Mouse (Mus musculus) midbrain, postnatal 0 days (tissue): ENCODE data around the gene Nt5dc2. TPM values are rescaled to one million over a fixed set of nuclear protein-coding genes. Genes with fewer than 3 reads are reported as not detected.

Experiments
- ATAC-seq: fragments of 200-750 bp; cut with Nextera tagmentation; 2 replicates; pipeline ENCODE4 v1.8.0; 2017; ENCODE audit warnings: moderate number of reproducible peaks, mild to moderate bottlenecking, moderate TSS enrichment, moderate library complexity; ENCODE audit not compliant: low FRiP score
- DNase-seq: peaks from one replicate; pipeline ENCODE4 v3.0.0-alpha.2; 2015; ENCODE audit warnings: low spot score
- H3K27ac ChIP-seq: fragments of 300-500 bp; sonication (generic); 2 replicates; pipeline ENCODE4 v1.5.1; 2014; ENCODE audit warnings: low read depth, mild to moderate bottlenecking, low read length, mixed read lengths
- H3K27me3 ChIP-seq: fragments of 300-500 bp; sonication (generic); 2 replicates; pipeline ENCODE4 v1.6.1; 2014; ENCODE audit warnings: low read length, control low read depth, mixed read lengths; ENCODE audit not compliant: insufficient read depth
- H3K36me3 ChIP-seq: fragments of 300-500 bp; sonication (generic); 2 replicates; pipeline ENCODE4 v1.6.1; 2014; ENCODE audit warnings: low read length, control low read depth, mixed read lengths; ENCODE audit not compliant: insufficient read depth
- H3K4me1 ChIP-seq: fragments of 300-500 bp; sonication (generic); 2 replicates; pipeline ENCODE4 v1.6.1; 2014; ENCODE audit warnings: mild to moderate bottlenecking, control low read depth, antibody characterized with exemption, low read length, mixed read lengths; ENCODE audit not compliant: insufficient read depth
- H3K4me2 ChIP-seq: fragments of 300-500 bp; sonication (generic); 2 replicates; pipeline ENCODE4 v1.6.1; 2014; ENCODE audit warnings: low read depth, mild to moderate bottlenecking, low read length, mixed read lengths; ENCODE audit not compliant: poor library complexity, severe bottlenecking
- H3K4me3 ChIP-seq: fragments of 300-500 bp; sonication (generic); 2 replicates; pipeline ENCODE4 v1.5.1; 2014; ENCODE audit warnings: low read depth, mild to moderate bottlenecking, low read length, moderate library complexity
- H3K9ac ChIP-seq: fragments of 300-500 bp; sonication (generic); replicated peaks from 2 replicates; pipeline ENCODE4 v1.6.1; 2014; ENCODE audit warnings: mild to moderate bottlenecking, low read length, moderate library complexity, mixed read lengths; ENCODE audit not compliant: poor library complexity, severe bottlenecking
- H3K9me3 ChIP-seq: fragments of 300-500 bp; sonication (generic); 2 replicates; pipeline ENCODE4 v1.6.1; 2016; ENCODE audit warnings: low read length, control low read depth
- CTCF ChIP-seq: IDR thresholded peaks from 2 replicates; pipeline ENCODE4 v1.5.1; 2016; ENCODE audit warnings: antibody characterized with exemption, mild to moderate bottlenecking
- WGBS: fragments of 180-500 bp; shearing (Covaris S2); extraction: QIAGEN DNeasy Blood & Tissue Kit; methylation state at CpG from one replicate; pipeline ENCODE4 v1.1.7; 2014; 5-methylcytosine and 5-hydroxymethylcytosine counted together
- polyA plus RNA-seq: library from polyadenylated mRNA; unstranded; fragments of >200 nt; fragmentation: Nextera tagmentation; extraction: Ambion mirVana; gene quantifications from 2 replicates; pipeline ENCODE4 v1.2.1, GENCODE M21; 2015
- total RNA-seq: library from RNA; depleted of rRNA; stranded (reverse); fragments of >200 nt; gene quantifications from 2 replicates; pipeline ENCODE4 v1.2.3, GENCODE M21; 2014

The Nt5dc2 gene
- total and polyA plus RNA-seq, 2 experiments from 2014 or later, result 132 to 171 TPM

DNA sequence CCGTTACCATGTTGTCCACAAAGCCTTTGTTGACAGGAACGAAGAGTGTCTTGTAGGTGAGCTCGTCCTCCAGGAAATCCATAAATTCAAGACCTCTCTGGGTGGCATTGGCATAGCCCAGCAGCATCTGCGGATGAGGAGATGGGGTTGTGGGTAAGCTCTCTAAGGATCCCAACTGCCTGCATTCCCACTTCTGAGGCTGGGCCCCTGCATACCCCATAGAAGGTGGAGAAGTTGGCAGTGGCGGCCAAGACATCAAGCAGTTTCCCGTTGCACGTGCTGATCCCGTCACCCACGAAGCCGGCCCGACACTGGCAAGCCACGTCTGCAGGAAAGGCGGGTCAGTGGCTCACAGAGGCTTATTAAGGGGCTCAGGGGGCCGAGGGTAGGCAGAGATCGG lies 9.3 kb downstream of the Nt5dc2 start:
- H3K36me3 ChIP-seq, result peaks cover 14% of the 10 kb centered on the region
- no peaks in the 10 kb centered on the region for H3K9me3 ChIP-seq
- ATAC-seq (no peak), DNase-seq (no peak)
- no peak overlapping the region for H3K4me2 ChIP-seq
- no peak overlapping the region for H3K9ac ChIP-seq
- TF ChIP-seq CTCF, result no peak
- no peak overlapping the region for H3K27ac ChIP-seq
- 91% methylated on average over 15 of the region's 15 CpGs for WGBS
- no peaks in the 10 kb centered on the region for H3K27me3 ChIP-seq
- H3K4me3 ChIP-seq, result no peak overlapping the region
- no peaks in the 10 kb centered on the region for H3K4me1 ChIP-seq

DNA sequence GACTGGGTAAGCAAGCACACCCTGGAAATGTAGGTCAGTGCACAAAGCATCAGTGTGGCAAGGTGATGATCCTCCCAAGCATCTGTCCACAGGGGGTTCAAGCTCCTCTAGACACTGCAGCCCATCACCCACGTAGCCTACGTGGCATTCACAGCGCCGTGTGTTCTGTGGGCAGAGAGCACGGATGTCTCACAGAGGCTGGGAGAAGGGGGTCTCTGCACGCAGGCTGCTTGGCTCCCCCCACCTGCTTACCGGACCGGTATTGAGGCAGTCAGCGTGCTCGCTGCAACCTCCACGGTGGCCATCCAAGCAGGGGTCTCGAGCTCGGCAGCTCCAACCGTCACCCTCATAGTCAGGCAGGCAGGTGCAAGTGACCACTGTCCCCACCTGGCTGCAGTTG lies 10.2 kb downstream of the Nt5dc2 start:
- H3K9ac ChIP-seq, result no peak overlapping the region
- peaks cover 14% of the 10 kb centered on the region for H3K36me3 ChIP-seq
- no peaks in the 10 kb centered on the region for H3K4me1 ChIP-seq
- DNase-seq (no peak), ATAC-seq (no peak)
- no peak overlapping the region for H3K4me3 ChIP-seq
- H3K27me3 ChIP-seq, result no peaks in the 10 kb centered on the region
- H3K9me3 ChIP-seq, result no peaks in the 10 kb centered on the region
- WGBS, result over 99% methylated on average over 14 of the region's 14 CpGs
- no peak overlapping the region for H3K27ac ChIP-seq
- no peak for TF ChIP-seq CTCF
- no peak overlapping the region for H3K4me2 ChIP-seq

DNA sequence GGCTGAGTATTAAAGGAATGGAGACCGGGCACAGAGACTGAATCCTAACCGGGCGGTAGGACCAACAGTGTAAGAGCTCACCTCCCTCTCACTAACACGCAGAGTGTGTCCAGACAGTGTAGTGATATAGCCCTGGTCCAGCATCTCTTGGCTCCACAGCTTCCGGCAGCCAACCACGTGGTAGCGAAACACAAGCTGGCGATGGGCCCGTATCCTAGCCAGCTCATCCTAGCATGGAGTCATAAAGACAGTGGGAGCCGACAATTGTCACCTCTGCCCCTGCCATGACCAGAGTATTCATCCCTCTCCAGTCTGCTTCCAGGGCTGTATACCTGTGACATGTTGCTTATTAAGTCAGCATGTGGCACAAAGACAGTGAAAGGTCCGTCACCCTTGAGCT lies 14.8 kb downstream of the Nt5dc2 start:
- no peak overlapping the region for H3K9ac ChIP-seq
- H3K36me3 ChIP-seq, result no peaks in the 10 kb centered on the region; the same call in 1 of the 2 replicates
- no peak overlapping the region for H3K4me2 ChIP-seq
- no peak overlapping the region for H3K4me3 ChIP-seq
- ATAC-seq (no peak), DNase-seq (no peak)
- no peaks in the 10 kb centered on the region for H3K4me1 ChIP-seq
- H3K27ac ChIP-seq, result no peak overlapping the region
- no peaks in the 10 kb centered on the region for H3K27me3 ChIP-seq
- no peaks in the 10 kb centered on the region for H3K9me3 ChIP-seq
- no peak for TF ChIP-seq CTCF
- WGBS, result 93% methylated on average over 11 of the region's 11 CpGs

DNA sequence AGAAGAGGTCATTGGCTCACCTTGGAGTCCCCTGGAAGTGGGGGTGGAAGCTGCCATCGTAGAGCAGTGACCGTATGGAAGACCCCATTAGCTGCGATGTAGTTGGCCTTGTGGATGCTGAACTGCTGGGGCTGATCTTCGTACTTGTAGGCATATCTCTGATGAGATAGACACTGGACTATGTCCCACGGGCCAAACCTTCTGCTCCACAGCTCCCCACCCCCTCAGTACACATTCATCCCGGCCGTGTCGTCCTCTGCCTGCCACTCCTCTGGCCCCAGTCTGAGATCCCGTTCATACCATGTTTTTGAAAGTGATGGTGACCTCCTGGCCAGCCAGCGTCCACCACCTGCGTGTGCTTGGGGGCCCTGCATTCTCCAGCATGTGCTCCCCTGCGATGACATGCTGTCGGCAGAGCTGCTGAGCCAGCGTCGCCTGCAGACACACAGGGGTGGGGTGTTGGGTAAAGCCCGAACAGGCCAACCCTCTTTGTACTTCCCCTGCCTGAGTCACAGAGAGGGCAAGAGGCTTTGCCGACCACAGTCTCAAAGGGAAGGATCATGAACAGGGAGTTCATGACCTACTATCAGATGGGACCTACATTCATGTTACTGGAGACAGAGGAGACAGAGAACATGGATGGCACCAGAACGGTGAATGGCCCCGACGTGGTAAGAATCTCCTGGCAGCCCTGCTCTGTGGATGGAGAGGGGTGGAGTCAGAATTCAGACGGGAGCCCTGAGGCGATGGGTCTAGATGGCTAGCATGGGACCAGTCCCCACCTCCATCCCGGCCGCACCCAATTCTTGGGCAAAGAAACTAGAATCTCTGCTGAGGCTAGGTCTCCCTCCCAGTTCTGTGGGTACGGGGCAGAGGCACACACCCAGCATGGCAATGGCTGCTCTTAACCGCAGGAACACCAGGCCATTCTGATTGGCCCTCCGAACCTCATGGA lies 29.6 kb downstream of the Nt5dc2 start:
- no peak for ATAC-seq
- H3K27me3 ChIP-seq, result no peaks in the 10 kb centered on the region
- WGBS, result 82% methylated on average over 27 of the region's 27 CpGs

DNA sequence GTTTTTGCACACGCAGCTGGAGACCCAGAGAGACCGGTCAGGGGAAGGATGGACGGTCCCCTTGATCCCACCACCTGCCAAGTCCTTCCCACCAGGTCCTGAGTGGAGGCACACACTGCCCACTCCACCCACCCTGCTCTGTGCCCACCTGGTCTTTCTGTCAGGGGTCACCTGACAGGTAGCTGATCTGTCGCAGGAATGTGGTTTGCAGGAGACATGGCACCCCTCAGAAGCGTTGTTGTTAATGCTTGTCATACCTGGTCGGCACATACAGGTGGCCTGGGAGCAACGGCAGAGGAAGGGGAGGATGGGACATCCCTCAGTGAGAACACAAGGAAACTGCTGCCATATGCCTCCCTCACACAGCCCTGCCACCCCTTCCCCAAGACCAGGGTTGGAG lies 30.3 kb downstream of the Nt5dc2 start:
- H3K4me2 ChIP-seq, result no peak overlapping the region
- DNase-seq (no peak), ATAC-seq (no peak)
- H3K4me3 ChIP-seq, result no peak overlapping the region
- no peaks in the 10 kb centered on the region; the same call in 1 of the 2 replicates for H3K4me1 ChIP-seq
- no peak overlapping the region for H3K27ac ChIP-seq
- WGBS, result 91% methylated on average over 7 of the region's 7 CpGs
- H3K9me3 ChIP-seq, result no peaks in the 10 kb centered on the region
- H3K36me3 ChIP-seq, result no peaks in the 10 kb centered on the region
- H3K9ac ChIP-seq, result no peak overlapping the region
- TF ChIP-seq CTCF, result no peak
- H3K27me3 ChIP-seq, result no peaks in the 10 kb centered on the region

More for the DNA sequence above, 29.6 kb downstream of the Nt5dc2 start:
- Histone ChIP-seq H3K9me3 (no peaks in the 10 kb centered on the region), H3K27ac (no peak overlapping the region), H3K4me2 (no peak overlapping the region), H3K9ac (no peak overlapping the region), H3K4me3 (no peak overlapping the region), H3K4me1 (no peaks in the 10 kb centered on the region; the same call in 1 of the 2 replicates), H3K36me3 (no peaks in the 10 kb centered on the region)
- DNase-seq, result no peak
- TF ChIP-seq CTCF, result no peak

DNA sequence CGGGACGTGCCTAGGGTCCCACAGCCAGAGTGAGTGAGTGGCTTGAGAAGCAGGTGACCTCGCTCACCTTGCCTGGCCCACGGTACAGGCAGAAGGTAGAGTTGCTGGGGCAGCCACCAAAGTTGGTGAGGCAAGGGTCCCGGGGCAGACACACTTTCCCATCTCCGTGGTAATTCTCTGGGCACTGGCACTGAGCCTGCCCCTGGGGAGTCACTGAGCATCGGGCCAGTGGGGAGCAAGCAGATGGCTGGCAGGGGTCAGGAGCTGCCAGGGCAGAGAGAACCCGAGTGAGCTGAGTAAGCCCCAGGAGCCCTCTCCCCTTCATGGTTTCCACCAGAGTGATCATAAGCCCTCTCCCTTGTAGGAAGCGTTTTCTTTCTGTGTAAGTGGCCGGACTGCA lies 30.8 kb downstream of the Nt5dc2 start:
- no peak overlapping the region for H3K4me3 ChIP-seq
- H3K27me3 ChIP-seq, result no peaks in the 10 kb centered on the region
- H3K4me2 ChIP-seq, result no peak overlapping the region
- no peak for ATAC-seq
- WGBS, result 57% methylated on average over 10 of the region's 10 CpGs
- no peak overlapping the region for H3K27ac ChIP-seq
- no peak for TF ChIP-seq CTCF
- no peak overlapping the region for H3K9ac ChIP-seq
- H3K4me1 ChIP-seq, result no peaks in the 10 kb centered on the region; the same call in 1 of the 2 replicates
- H3K36me3 ChIP-seq, result no peaks in the 10 kb centered on the region
- no peak for DNase-seq
- H3K9me3 ChIP-seq, result no peaks in the 10 kb centered on the region
